Mouse (Mus musculus) kidney, embryonic 15.5 days (tissue): ENCODE measurements at regions not wholly inside any gene's neighbourhood (a gene's known extent, or its start where the extent isn't known, plus 50 kb on each side); places are given as distances from the start of the nearest gene placed in this dataset.
A peak's percentile ranks its signal among the peaks of the same experiment; 100 is the strongest.

Experiments
- ATAC-seq: fragments of 200-750 bp; cut with Nextera tagmentation; replicated peaks from 2 replicates; pipeline ENCODE4 v1.8.0; 2017; ENCODE audit warnings: moderate TSS enrichment; ENCODE audit not compliant: low FRiP score
- H3K27ac ChIP-seq: fragments of 300-500 bp; sonication (generic); 2 replicates; pipeline ENCODE4 v1.5.1; 2015; ENCODE audit warnings: mild to moderate bottlenecking, inconsistent platforms
- H3K27me3 ChIP-seq: fragments of 300-500 bp; sonication (generic); 2 replicates; pipeline ENCODE4 v1.6.1; 2015; ENCODE audit warnings: inconsistent platforms
- H3K36me3 ChIP-seq: fragments of 300-500 bp; sonication (generic); 2 replicates; pipeline ENCODE4 v1.6.1; 2015; ENCODE audit warnings: inconsistent platforms
- H3K4me1 ChIP-seq: fragments of 300-500 bp; sonication (generic); 2 replicates; pipeline ENCODE4 v1.6.1; 2015; ENCODE audit warnings: inconsistent platforms
- H3K4me2 ChIP-seq: fragments of 300-500 bp; sonication (generic); 2 replicates; pipeline ENCODE4 v1.6.1; 2015; ENCODE audit warnings: moderate library complexity, mild to moderate bottlenecking, inconsistent platforms
- H3K4me3 ChIP-seq: fragments of 300-500 bp; sonication (generic); replicated peaks from 2 replicates; pipeline ENCODE4 v1.5.1; 2015; ENCODE audit warnings: mild to moderate bottlenecking, inconsistent platforms
- H3K9ac ChIP-seq: fragments of 300-500 bp; sonication (generic); 2 replicates; pipeline ENCODE4 v1.6.1; 2015; ENCODE audit warnings: mild to moderate bottlenecking, inconsistent platforms
- H3K9me3 ChIP-seq: fragments of 300-500 bp; sonication (generic); replicated peaks from 2 replicates; pipeline ENCODE4 v1.6.1; 2016; ENCODE audit warnings: inconsistent platforms
- WGBS: fragments of 180-500 bp; shearing (Covaris S2); methylation state at CpG from one replicate; pipeline ENCODE4 v1.1.7; 2015; ENCODE audit warnings: mixed read lengths; 5-methylcytosine and 5-hydroxymethylcytosine counted together

DNA sequence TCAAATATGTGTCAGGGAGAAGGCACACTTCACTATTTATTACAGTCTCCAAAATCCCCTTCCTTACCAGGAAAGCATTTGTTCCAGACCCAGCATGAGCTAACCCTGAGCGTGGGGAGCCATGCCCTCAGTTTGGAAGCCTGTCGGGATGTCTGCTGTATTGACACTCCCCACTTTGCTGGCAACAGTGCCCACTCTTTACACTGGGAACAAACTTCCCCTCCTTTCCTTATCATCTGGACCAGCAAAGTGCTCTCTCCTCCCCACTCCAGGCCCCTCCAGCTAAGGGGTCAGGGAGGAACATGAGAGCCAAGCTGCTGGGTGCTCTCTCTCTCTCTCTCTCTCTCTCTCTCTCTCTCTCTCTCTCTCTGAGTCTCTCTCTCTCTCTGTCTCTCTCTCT, 310.7 kb upstream of the 1700056E22Rik start:
- WGBS: 67% methylated on average over 2 of the region's 2 CpGs
- ATAC-seq: no peak
- no peaks in the 10 kb centered on the region for H3K27me3 ChIP-seq
- H3K4me2 ChIP-seq: no peak overlapping the region
- no peaks in the 10 kb centered on the region for H3K9me3 ChIP-seq
- H3K27ac ChIP-seq: no peak overlapping the region
- no peak overlapping the region for H3K4me3 ChIP-seq
- no peak overlapping the region for H3K9ac ChIP-seq
- no peaks in the 10 kb centered on the region for H3K36me3 ChIP-seq
- no peaks in the 10 kb centered on the region for H3K4me1 ChIP-seq

DNA sequence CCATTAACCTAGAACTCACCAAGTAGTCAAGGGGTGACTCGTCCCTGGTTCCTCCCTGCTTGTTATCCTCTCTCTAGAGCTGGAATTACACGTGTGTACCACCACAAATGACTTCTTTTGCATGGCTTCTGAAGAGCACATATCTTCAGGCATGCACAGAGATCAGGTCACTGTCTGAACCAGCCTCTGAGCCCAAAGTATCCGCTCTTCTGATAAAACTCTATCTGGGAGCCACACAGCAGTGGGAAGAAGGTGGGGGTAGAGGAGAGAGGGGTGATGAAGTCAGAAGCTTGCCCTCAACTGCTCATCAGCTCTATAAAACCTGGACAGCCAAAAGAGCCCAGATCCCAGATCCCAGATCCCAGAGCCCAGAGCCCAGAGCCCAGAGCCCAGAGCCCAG, 301.9 kb upstream of the 1700056E22Rik start:
- Histone ChIP-seq H3K9ac (no peak overlapping the region), H3K36me3 (no peaks in the 10 kb centered on the region), H3K4me1 (no peaks in the 10 kb centered on the region), H3K27me3 (no peaks in the 10 kb centered on the region), H3K27ac (no peak overlapping the region), H3K4me3 (no peak overlapping the region), H3K4me2 (no peak overlapping the region), H3K9me3 (no peaks in the 10 kb centered on the region)
- no peak for ATAC-seq
- 72% methylated on average over 3 of the region's 3 CpGs for WGBS

DNA sequence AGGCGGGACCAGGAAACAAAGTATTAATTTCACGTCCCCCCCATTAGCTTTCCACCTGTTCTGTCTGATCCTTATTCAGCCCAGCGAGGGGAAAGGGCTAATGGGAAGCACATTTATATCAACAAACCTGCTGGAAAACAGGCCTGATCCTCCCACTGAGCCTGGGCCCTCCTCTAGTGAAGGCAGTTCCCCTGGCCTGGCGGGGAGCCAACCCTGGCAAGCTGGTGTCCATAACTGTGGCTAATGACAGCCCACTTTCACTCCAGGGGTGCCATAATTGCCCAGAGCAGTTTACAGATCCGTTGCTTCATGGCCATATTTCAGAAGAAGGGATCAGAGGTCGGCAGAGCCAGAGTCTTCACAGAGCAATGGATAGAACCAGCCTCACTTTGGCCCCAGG, 301.2 kb upstream of the 1700056E22Rik start:
- Histone ChIP-seq H3K27me3 (no peaks in the 10 kb centered on the region), H3K9ac (no peak overlapping the region), H3K36me3 (no peaks in the 10 kb centered on the region), H3K4me3 (no peak overlapping the region), H3K4me2 (no peak overlapping the region), H3K27ac (no peak overlapping the region), H3K9me3 (no peaks in the 10 kb centered on the region), H3K4me1 (no peaks in the 10 kb centered on the region)
- WGBS: 34% methylated on average over 6 of the region's 6 CpGs
- ATAC-seq: peak; percentile 64

DNA sequence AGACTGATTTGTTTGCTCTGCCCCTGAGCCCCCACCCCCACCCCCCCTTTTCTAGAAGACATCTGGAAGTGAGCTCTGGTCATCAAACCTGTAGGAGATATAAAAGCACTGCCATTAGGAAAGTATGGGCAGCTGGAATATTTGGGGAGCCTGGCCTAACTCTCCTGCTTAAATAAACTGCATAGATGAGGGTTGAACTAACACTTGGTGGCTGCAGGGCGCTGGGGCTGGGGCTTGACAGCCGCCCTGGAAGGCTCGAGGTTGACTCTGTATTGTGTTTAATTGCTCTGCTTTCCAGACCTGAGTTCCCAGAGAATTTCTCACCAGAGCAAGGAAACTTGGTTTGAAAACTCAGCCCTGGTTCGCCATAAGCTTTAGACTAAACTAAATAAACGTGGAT, 300.7 kb upstream of the 1700056E22Rik start:
- no peak for ATAC-seq
- H3K4me3 ChIP-seq: no peak overlapping the region
- no peaks in the 10 kb centered on the region for H3K9me3 ChIP-seq
- H3K27ac ChIP-seq: no peak overlapping the region
- 39% methylated on average over 5 of the region's 5 CpGs for WGBS
- H3K4me2 ChIP-seq: no peak overlapping the region
- H3K36me3 ChIP-seq: no peaks in the 10 kb centered on the region
- no peaks in the 10 kb centered on the region for H3K27me3 ChIP-seq
- no peaks in the 10 kb centered on the region for H3K4me1 ChIP-seq
- no peak overlapping the region for H3K9ac ChIP-seq

DNA sequence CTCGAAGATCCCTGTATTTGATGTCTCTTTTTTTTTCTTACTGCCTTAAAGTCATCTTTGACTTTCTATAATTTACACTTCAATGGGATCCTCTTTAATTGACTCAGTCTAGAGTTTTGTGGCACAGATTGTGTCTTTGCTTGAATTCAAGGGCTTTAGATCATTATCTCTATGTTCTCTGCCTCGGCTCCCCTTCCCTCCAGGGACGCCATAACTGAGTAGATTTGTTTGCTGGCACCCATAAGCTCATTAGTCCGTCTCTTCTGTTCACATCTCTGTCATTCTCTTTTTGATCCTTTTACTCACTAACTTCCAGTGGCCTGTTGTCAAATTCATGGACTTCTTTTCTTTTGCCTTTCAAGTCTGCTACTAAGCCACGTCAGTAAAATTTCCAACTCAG, 299.0 kb upstream of the 1700056E22Rik start:
- Histone ChIP-seq H3K4me3 (no peak overlapping the region), H3K27me3 (no peaks in the 10 kb centered on the region), H3K36me3 (no peaks in the 10 kb centered on the region), H3K4me2 (no peak overlapping the region), H3K9me3 (no peaks in the 10 kb centered on the region), H3K4me1 (no peaks in the 10 kb centered on the region; the same call in 1 of the 2 replicates), H3K27ac (no peak overlapping the region), H3K9ac (no peak overlapping the region)
- ATAC-seq: no peak
- 82% methylated on average over 5 of the region's 5 CpGs for WGBS

DNA sequence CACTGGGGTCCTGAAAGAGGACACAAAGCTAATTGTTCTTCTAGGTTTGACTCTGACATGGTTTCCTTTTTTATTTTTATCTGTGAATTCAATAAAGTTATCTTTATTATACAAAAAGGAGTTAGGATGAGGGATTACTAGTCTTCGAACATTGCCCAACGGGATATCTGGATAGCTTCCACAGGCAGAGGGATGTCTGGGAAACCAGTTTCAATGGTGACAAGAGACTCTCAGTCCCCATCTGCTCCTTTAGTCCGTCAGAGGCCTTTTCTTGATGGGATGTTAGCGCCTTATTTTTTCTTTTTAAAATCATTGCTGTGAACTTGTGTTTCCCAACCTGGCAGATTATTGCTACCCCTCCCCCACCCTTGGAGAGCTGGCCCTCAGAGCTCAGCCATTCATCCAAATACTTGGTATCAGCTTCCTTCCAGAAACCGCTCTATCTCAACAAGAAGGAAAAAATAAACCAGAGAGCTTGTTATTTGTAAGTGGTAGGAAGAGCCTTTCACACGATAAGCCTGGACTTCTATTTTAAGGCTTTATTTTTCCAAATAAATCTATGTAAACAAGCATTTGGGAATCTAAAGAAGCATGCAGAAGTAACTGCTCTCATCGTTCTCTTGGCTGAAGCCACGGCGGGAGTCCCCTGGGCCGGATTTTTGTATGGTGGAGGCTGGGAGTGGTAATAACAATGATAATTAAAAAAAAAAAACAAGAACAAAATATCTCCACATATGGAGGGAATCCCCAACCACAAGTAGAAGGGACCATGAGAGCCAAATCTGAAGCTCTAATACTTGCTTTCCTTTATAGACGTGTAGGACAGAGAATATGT, 296.6 kb upstream of the 1700056E22Rik start:
- Histone ChIP-seq H3K9ac (no peak overlapping the region), H3K4me1 (no peaks in the 10 kb centered on the region; the same call in 1 of the 2 replicates), H3K4me2 (no peak overlapping the region), H3K9me3 (no peaks in the 10 kb centered on the region), H3K27me3 (no peaks in the 10 kb centered on the region), H3K27ac (no peak overlapping the region), H3K4me3 (no peak overlapping the region), H3K36me3 (no peaks in the 10 kb centered on the region)
- 84% methylated on average over 11 of the region's 11 CpGs for WGBS
- no peak for ATAC-seq

DNA sequence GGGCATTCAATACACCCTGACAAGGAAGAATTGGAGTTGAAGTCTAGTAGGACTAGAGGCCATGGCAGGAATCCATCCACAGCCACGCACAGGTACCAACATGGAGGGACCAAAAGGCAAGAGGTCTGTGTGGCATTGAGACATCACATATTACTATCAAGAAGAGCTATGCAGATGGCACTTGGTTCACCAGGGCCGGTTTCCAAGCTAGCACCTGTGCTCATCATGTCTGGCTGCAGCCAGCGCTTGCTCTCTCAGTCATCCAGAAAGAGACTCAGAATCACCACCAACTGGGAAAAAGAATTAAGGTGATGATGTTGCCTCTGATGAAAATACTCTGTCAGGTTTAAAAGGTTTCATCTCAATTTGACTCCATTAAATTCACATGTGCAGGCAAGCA, 292.1 kb upstream of the 1700056E22Rik start:
- WGBS: 87% methylated on average over 3 of the region's 3 CpGs
- H3K4me3 ChIP-seq: no peak overlapping the region
- no peak overlapping the region for H3K9ac ChIP-seq
- no peak overlapping the region for H3K4me2 ChIP-seq
- H3K36me3 ChIP-seq: no peaks in the 10 kb centered on the region
- H3K4me1 ChIP-seq: no peaks in the 10 kb centered on the region; the same call in 1 of the 2 replicates
- ATAC-seq: no peak
- H3K9me3 ChIP-seq: no peaks in the 10 kb centered on the region
- 0 out of 2 replicates have a peak, but pooled peaks cover 3% of the 10 kb centered on the region for H3K27me3 ChIP-seq
- no peak overlapping the region for H3K27ac ChIP-seq

DNA sequence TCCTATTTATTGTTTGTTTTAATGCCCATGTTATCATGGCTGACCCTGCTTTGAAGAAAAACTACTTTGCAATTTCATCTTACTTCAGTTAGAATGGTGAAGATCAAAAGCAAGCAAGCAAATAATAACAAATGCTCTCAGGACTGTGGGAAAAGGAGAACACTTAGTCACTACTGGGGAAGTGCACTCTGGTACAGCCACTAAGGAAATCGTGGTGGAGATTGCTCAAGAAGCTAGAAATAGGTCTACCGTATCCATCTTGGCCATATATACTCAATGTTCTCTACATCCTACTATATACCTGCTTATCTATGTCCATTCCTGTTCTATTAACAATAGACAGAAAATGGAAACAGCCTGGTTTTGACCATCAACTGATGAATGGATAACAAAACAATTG, 290.1 kb upstream of the 1700056E22Rik start:
- no peak overlapping the region for H3K27ac ChIP-seq
- 0 out of 2 replicates have a peak, but pooled peaks cover 3% of the 10 kb centered on the region for H3K27me3 ChIP-seq
- no peaks in the 10 kb centered on the region for H3K9me3 ChIP-seq
- H3K4me3 ChIP-seq: no peak overlapping the region
- H3K36me3 ChIP-seq: no peaks in the 10 kb centered on the region
- no peaks in the 10 kb centered on the region; the same call in 1 of the 2 replicates for H3K4me1 ChIP-seq
- no peak overlapping the region for H3K4me2 ChIP-seq
- no peak overlapping the region for H3K9ac ChIP-seq
- no peak for ATAC-seq
- 87% methylated on average over 2 of the region's 2 CpGs for WGBS

DNA sequence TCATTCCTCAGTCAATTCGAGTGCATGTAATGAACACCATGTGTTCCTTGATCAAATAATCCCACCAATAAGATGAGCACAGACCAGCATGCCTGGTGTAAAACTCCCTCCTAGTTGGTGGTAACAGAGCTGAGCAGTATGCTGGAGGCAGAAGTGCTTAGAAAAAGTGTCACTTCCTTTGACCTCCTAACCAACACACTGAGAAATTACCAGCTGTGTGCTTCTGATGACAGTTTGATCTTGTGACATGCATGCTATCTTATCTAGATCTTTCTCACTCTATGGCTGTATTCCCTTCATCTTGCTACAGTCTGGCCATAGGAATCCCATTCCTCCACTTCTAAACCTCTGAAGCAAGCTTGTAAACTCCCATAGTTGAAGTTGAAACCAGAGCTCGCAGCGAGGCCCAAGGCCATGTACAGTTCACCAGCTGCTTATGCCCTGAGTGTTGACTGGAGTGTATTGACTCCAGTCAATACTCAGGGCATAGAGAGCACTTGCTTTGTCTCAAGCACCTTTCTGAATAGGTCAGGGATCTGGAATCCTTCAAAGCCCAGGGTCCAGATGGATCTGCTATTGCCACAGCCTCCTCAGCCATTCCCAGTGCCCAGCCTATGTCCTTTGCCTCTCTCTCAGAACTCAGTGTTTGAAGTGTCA, 286.5 kb upstream of the 1700056E22Rik start:
- no peak overlapping the region for H3K9ac ChIP-seq
- H3K4me2 ChIP-seq: no peak overlapping the region
- no peaks in the 10 kb centered on the region for H3K36me3 ChIP-seq
- 0 out of 2 replicates have a peak, but pooled peaks cover 3% of the 10 kb centered on the region for H3K27me3 ChIP-seq
- WGBS: 68% methylated on average over 3 of the region's 3 CpGs
- no peak for ATAC-seq
- no peak overlapping the region for H3K4me3 ChIP-seq
- no peaks in the 10 kb centered on the region for H3K4me1 ChIP-seq
- no peaks in the 10 kb centered on the region for H3K9me3 ChIP-seq
- no peak overlapping the region for H3K27ac ChIP-seq

DNA sequence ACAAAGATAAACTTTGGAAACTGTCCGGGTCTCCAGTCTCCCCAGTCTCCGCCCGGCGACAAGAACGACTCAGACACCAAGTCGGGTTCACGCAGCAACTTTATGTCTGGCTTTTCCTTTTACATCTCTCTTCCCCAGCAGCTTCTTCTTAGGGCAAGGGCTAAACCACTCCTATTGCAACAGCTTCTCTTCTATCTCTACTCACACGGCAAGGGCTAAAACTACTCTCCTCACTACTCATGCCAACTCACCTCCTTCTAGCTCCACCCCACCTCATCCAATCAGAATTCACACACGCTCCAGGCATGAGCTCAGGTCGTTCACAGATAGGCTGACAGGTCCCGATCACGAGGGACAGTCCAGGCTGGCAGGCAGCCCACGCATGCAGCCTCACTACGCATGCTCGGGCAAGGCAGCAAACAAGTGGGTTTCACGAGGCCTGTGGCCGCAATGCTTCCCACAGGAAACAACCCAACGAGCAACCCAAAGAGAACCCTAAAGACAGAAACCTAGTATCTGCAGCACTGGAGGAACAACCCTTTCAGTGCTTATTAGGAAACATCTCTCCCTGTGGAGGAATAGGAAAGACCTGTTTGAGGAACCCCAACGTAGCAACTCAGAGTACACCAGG, 276.2 kb upstream of the 1700056E22Rik start:
- no peak overlapping the region for H3K4me3 ChIP-seq
- no peak for ATAC-seq
- H3K27ac ChIP-seq: no peak overlapping the region
- H3K9me3 ChIP-seq: no peaks in the 10 kb centered on the region
- no peak overlapping the region for H3K9ac ChIP-seq
- no peak overlapping the region for H3K4me2 ChIP-seq
- 89% methylated on average over 19 of the region's 19 CpGs for WGBS
- H3K27me3 ChIP-seq: no peaks in the 10 kb centered on the region
- no peaks in the 10 kb centered on the region for H3K36me3 ChIP-seq
- no peaks in the 10 kb centered on the region for H3K4me1 ChIP-seq

DNA sequence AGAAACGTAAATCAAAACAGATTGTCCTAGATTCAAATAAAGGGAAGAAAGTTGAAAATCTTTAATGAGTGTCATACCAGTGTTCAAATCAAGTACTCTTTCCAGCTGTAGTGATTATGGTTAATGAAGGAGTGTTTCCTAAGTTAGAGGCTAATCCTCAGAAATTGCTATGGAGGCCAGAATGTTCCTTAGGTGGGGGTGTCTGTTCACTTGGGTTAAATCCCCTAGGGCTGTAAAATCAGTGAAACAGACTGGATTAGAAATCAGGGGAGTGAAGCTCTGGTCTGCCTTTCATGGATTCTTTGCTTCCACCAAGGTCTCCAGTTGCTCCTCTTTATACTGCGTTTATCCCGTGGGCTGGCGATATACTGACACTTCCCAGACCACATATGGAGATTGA, 270.7 kb upstream of the 1700056E22Rik start:
- 89% methylated on average over 4 of the region's 4 CpGs for WGBS
- Histone ChIP-seq H3K36me3 (no peaks in the 10 kb centered on the region), H3K4me1 (no peaks in the 10 kb centered on the region), H3K27me3 (no peaks in the 10 kb centered on the region), H3K9me3 (no peaks in the 10 kb centered on the region), H3K9ac (no peak overlapping the region), H3K4me3 (no peak overlapping the region), H3K4me2 (no peak overlapping the region), H3K27ac (no peak overlapping the region)
- no peak for ATAC-seq

DNA sequence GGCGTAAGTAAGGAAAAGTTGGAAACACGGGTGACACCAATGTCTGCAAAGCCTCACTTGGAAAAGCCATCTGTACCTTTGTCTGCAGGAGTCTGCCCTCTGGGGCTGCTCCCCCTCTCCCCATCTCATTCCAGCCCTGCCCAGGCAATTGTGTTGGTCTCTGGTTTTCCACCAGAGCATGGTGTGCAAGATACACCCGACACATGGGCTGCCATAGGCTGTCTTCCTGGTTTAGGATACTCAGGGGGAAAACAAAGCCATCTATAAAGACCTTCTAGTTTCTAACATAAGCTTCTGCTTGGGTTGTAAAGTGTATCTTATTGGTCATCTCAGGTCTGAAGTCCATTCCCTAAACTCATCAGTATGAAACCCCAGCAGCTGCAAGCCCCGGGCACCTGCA, 270.1 kb upstream of the 1700056E22Rik start:
- Histone ChIP-seq H3K4me1 (no peaks in the 10 kb centered on the region), H3K36me3 (no peaks in the 10 kb centered on the region), H3K4me3 (no peak overlapping the region), H3K27me3 (0 out of 2 replicates have a peak, but pooled peaks cover 2% of the 10 kb centered on the region), H3K9me3 (no peaks in the 10 kb centered on the region), H3K9ac (no peak overlapping the region), H3K27ac (no peak overlapping the region), H3K4me2 (no peak overlapping the region)
- WGBS: 91% methylated on average over 4 of the region's 4 CpGs
- ATAC-seq: no peak
